Mouse (Mus musculus) embryonic facial prominence, embryonic 11.5 days (tissue): ENCODE results near the gene Rnf183. TPM values are rescaled to one million over a fixed set of nuclear protein-coding genes. Genes with fewer than 3 reads are reported as not detected.

Experiments
- ATAC-seq: fragments of 200-750 bp; cut with Nextera tagmentation; replicated peaks from 2 replicates; pipeline ENCODE4 v1.8.0; 2017; ENCODE audit warnings: low read depth; ENCODE audit not compliant: insufficient number of reproducible peaks, low FRiP score, low TSS enrichment
- DNase-seq: peaks from one replicate; pipeline ENCODE4 v3.0.0-alpha.2; 2015; ENCODE audit warnings: low spot score
- H3K27ac ChIP-seq: fragments of 300-500 bp; sonication (generic); replicated peaks from 2 replicates; pipeline ENCODE4 v1.5.1; 2014; ENCODE audit warnings: mild to moderate bottlenecking, low read depth, low read length, control low read depth
- H3K27me3 ChIP-seq: fragments of 300-500 bp; sonication (generic); 2 replicates; pipeline ENCODE4 v1.6.1; 2014; ENCODE audit warnings: mild to moderate bottlenecking, low read length, moderate library complexity, mixed read lengths; ENCODE audit not compliant: control insufficient read depth, insufficient read depth
- H3K36me3 ChIP-seq: fragments of 300-500 bp; sonication (generic); replicated peaks from 2 replicates; pipeline ENCODE4 v1.6.1; 2014; ENCODE audit warnings: low read depth, mild to moderate bottlenecking, low read length, moderate library complexity, mixed read lengths; ENCODE audit not compliant: control insufficient read depth, insufficient read depth
- H3K4me1 ChIP-seq: fragments of 300-500 bp; sonication (generic); 2 replicates; pipeline ENCODE4 v1.6.1; 2014; ENCODE audit warnings: low read length, mixed read lengths; ENCODE audit not compliant: control insufficient read depth, insufficient read depth
- H3K4me2 ChIP-seq: fragments of 300-500 bp; sonication (generic); 2 replicates; pipeline ENCODE4 v1.6.1; 2014; ENCODE audit warnings: low read depth, mild to moderate bottlenecking, control low read depth, low read length, moderate library complexity
- H3K4me3 ChIP-seq: fragments of 300-500 bp; sonication (generic); 2 replicates; pipeline ENCODE4 v1.5.1; 2014; ENCODE audit warnings: low read depth, low read length, control low read depth
- H3K9ac ChIP-seq: fragments of 300-500 bp; sonication (generic); replicated peaks from 2 replicates; pipeline ENCODE4 v1.6.1; 2014; ENCODE audit warnings: mild to moderate bottlenecking, control low read depth, low read length
- H3K9me3 ChIP-seq: fragments of 300-500 bp; sonication (generic); replicated peaks from 2 replicates; pipeline ENCODE4 v1.6.1; 2016; ENCODE audit warnings: mild to moderate bottlenecking, low read length, inconsistent platforms, mixed read lengths; ENCODE audit not compliant: control insufficient read depth
- whole genome bisulfite sequencing: fragments of 180-500 bp; shearing (Covaris S2); extraction: QIAGEN DNeasy Blood & Tissue Kit; methylation state at CpG from one replicate; pipeline ENCODE4 v1.1.7; 2014; 5-methylcytosine and 5-hydroxymethylcytosine counted together
- polyA plus RNA-seq: library from polyadenylated mRNA; unstranded; fragments of >200 nt; fragmentation: Nextera tagmentation; extraction: Ambion mirVana; gene quantifications from 2 replicates; pipeline ENCODE4 v1.2.1, GENCODE M21; 2014

Gene Rnf183
- polyA plus RNA-seq, 1 experiment from 2014 or later = not detected

DNA sequence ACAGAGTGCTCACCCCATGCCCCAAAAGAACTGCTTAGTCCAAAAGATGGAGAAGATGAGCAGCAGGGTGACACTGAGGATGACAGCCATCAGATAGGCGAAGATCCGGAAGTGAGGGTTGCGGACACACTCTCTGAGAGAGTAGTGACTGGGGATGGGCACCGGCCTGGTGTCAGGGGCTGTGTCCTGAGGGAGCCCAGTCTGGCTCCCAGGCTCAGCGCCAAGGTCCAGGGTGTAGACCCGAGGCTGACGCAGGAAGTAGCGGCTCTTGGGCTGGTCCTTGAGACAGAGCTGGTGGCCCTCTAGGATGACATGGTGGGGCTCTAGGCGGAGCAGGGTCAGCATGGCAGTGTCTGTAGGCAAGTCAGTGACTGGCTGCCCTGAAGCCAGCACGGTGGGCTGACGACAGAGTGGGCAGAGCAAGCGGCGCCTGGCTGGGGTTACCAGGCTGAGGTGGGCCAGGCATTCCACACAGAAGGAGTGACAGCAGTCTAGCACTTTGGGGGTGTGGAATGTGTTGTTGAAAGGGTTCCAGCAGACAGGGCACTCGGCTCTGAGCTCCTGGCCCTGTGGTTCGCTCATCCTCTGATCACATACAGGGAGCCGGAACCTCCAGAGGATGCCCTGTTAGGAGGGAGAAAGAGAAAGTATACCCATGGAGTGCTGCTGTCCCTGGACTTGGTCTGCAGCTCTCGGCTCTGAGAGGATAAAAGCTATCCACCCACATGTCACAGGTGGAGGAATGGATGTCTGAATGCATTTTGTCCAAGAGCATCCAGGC is 6.9 kb downstream of the Rnf183 start:
- Histone ChIP-seq H3K4me3 (no peak overlapping the region), H3K9ac (no peak overlapping the region), H3K36me3 (peaks cover 3% of the 10 kb centered on the region; the same call in 1 of the 2 replicates), H3K4me1 (no peaks in the 10 kb centered on the region), H3K27ac (no peak overlapping the region), H3K27me3 (no peaks in the 10 kb centered on the region), H3K4me2 (no peak overlapping the region), H3K9me3 (no peaks in the 10 kb centered on the region)
- 85% methylated on average over 17 of the region's 17 CpGs for WGBS
- ATAC-seq (peak; percentile 55; the same call in 1 of the 2 replicates), DNase-seq (no peak)

DNA sequence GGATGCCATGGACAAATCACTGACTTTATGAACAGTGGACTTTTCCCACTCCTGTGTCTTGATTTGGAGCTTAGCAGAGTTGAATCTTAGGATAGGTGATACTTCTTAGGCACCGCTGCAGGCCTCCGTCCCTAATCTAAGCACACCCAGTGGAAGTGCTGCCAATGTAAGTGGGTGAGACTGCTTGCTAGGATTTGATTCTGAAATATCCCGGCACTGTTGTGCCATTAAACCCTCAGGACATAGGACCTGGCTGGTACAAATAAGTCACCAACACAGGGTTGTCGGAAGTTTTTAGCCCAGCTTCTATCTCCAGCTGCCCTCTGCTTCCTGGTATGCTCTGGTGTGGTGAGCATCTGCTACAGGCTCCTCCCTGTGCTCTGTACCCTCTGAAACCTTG is 9.2 kb downstream of the Rnf183 start:
- Histone ChIP-seq H3K4me3 (no peak overlapping the region), H3K27me3 (no peaks in the 10 kb centered on the region), H3K36me3 (peaks cover 10% of the 10 kb centered on the region), H3K9ac (no peak overlapping the region), H3K9me3 (no peaks in the 10 kb centered on the region), H3K27ac (no peak overlapping the region), H3K4me2 (no peak overlapping the region), H3K4me1 (no peaks in the 10 kb centered on the region)
- 90% methylated on average over 4 of the region's 4 CpGs for WGBS
- no peak for ATAC-seq
- DNase-seq = no peak

DNA sequence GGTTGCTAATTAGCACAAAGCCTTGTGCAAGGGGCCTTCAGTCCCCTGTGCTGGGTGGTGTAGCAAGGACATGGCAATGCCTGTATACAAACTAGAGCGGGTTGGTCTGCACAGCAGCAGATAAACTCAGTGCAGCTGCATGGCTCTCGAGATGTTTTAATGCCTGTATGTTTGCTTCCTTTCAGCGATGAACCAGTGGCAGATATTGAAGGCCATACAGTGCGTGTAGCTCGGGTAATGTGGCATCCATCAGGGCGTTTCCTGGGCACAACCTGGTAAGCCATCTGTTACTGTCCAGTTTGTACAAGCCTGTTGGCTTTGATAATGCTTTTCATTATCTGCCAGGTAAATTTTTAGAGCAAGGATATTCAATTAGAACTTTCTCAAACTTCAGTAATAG is 16.0 kb downstream of the Rnf183 start:
- H3K4me3 ChIP-seq = no peak overlapping the region
- DNase-seq (no peak), ATAC-seq (no peak)
- no peak overlapping the region for H3K27ac ChIP-seq
- no peaks in the 10 kb centered on the region for H3K4me1 ChIP-seq
- no peaks in the 10 kb centered on the region for H3K9me3 ChIP-seq
- H3K27me3 ChIP-seq = no peaks in the 10 kb centered on the region
- H3K36me3 ChIP-seq = peaks cover 19% of the 10 kb centered on the region
- H3K9ac ChIP-seq = no peak overlapping the region
- H3K4me2 ChIP-seq = no peak overlapping the region
- WGBS = 95% methylated on average over 6 of the region's 6 CpGs

DNA sequence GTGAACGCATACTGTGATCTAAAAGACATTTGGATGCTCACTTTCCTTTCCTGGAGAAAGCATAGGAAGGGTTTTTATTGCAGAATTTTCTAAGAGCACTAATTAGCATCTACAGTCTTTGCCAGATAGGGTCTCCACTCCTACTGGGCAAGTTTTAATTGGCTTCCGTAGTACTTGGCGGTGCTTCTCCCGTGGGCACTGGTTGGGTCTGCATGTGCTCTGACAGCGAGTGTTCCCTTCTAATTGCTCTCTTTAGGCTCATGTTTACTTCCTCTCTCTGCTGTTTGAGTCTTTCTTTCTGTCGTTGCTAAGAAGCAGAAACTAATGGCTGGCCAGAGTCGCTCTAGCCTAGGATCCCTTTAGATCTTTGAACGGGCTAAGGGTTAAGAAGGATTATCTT is 16.6 kb downstream of the Rnf183 start:
- DNase-seq = no peak
- no peak overlapping the region for H3K9ac ChIP-seq
- ATAC-seq = no peak
- WGBS = 88% methylated on average over 8 of the region's 8 CpGs
- H3K27ac ChIP-seq = no peak overlapping the region
- no peaks in the 10 kb centered on the region for H3K27me3 ChIP-seq
- H3K4me1 ChIP-seq = no peaks in the 10 kb centered on the region
- no peak overlapping the region for H3K4me2 ChIP-seq
- H3K4me3 ChIP-seq = no peak overlapping the region
- peaks cover 16% of the 10 kb centered on the region for H3K36me3 ChIP-seq
- H3K9me3 ChIP-seq = no peaks in the 10 kb centered on the region

DNA sequence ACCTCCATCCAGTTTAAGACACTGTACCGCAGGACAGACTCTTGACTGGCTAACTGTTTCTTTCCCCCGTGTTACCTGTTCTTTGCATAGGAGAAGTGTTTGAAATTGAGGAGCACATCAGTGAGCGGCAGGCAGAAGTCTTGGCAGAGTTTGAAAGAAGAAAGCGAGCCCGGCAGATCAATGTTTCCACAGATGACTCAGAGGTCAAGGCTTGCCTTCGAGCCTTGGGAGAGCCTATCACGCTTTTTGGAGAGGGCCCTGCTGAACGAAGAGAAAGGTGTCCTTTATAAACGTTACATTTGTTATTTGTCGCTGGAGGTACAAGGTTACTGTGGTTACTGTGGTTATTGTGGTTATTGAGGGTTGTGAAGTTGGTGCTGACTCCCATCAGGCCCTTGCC is 23.4 kb downstream of the Rnf183 start:
- H3K9ac ChIP-seq = no peak overlapping the region
- no peak for ATAC-seq
- no peaks in the 10 kb centered on the region for H3K4me1 ChIP-seq
- no peaks in the 10 kb centered on the region for H3K9me3 ChIP-seq
- no peak overlapping the region for H3K27ac ChIP-seq
- H3K4me3 ChIP-seq = no peak overlapping the region
- no peak for DNase-seq
- no peaks in the 10 kb centered on the region for H3K27me3 ChIP-seq
- H3K36me3 ChIP-seq = peaks cover 1% of the 10 kb centered on the region
- H3K4me2 ChIP-seq = no peak overlapping the region
- WGBS = 94% methylated on average over 10 of the region's 10 CpGs

DNA sequence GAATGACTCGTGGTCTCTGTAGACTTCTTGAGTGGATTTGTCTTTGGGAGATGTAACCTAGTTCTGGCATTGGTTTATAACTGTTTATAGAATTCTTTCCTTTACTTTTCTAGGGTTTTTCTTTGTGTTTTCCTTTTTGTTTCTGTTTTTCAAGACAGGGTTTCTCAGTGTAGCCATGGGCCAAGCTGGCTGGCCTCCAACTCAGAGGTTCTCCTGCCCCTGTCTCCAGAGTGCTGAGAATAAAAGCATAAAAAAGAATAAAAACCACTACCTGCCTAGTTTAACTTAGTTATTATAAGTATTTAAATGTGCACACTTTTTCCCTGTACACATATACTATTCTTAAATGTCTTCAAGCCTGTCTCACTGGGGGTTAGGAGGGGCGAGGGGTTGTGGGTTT is 24.7 kb downstream of the Rnf183 start:
- no peak for DNase-seq
- Histone ChIP-seq H3K9ac (no peak overlapping the region), H3K4me2 (peak overlapping the region; percentile 74; the same call in 1 of the 2 replicates), H3K4me3 (peak overlapping the region; percentile 70), H3K27ac (no peak overlapping the region), H3K4me1 (no peaks in the 10 kb centered on the region; the same call in 1 of the 2 replicates), H3K9me3 (no peaks in the 10 kb centered on the region), H3K36me3 (no peaks in the 10 kb centered on the region; the same call in none of the 2 replicates), H3K27me3 (no peaks in the 10 kb centered on the region)
- 90% methylated on average over 2 of the region's 2 CpGs for WGBS
- no peak for ATAC-seq

DNA sequence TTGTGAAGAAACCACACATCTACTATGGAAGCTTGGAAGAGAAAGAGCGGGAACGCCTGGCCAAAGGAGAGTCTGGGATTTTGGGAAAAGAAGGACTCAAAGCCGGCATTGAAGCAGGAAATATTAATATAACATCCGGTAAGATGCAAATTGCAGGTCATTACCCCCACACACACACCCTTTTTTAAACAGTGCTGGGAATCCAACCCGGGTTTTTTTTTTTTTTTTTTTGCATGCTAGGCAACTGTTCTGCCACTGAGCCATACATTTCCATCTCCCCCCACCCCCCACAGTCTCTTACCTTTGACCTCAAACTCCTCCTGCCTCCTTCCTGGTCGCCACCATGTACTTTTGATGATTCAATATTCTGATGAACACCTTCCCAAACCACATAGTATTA is 25.4 kb downstream of the Rnf183 start:
- H3K4me3 ChIP-seq = peak overlapping the region; percentile 70
- H3K4me2 ChIP-seq = peak overlapping the region; percentile 74
- 43% methylated on average over 6 of the region's 6 CpGs for WGBS
- no peak overlapping the region for H3K27ac ChIP-seq
- no peaks in the 10 kb centered on the region; the same call in 1 of the 2 replicates for H3K4me1 ChIP-seq
- H3K9ac ChIP-seq = peak overlapping the region; percentile 84
- no peaks in the 10 kb centered on the region; the same call in none of the 2 replicates for H3K36me3 ChIP-seq
- no peaks in the 10 kb centered on the region for H3K9me3 ChIP-seq
- H3K27me3 ChIP-seq = no peaks in the 10 kb centered on the region
- DNase-seq (no peak), ATAC-seq (no peak)

DNA sequence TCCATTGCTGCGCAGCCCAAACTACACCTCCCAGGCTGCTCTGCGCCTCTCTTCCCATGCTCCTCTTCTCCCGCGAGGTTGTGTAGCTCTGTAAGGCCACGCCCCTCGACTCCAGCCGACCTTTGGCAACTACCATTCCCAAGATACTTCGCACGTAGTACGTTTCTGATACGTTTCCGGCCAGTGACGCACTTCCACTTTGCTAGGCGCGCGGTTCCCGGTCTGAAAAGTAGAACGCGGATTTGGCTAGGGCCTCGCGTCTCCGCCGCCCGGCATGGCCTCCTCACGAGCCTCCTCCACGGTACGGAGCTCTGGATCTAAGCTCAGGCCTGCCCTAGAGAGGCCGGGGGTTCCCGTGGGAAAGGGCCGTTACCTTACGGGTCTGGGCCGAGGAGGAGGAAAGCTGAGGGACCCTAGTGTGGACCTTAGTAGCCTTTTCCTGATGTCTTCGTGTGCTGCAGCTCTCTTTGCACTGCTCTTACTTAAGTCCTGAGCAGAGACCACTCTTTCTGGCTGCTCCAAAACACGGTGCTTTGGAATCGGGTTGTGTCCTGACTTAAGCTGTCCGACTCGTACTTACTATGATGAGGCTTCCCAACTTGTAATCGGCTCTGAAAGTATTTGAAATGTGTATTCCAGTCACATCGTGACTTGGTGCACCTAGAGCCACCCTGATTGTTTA is 26.3 kb downstream of the Rnf183 start, which contains the start of the genes Cdc26 and Prpf4:
TSS of gene Cdc26 (minus strand) at position 42 of the 682 bp plus-strand sequence.
TSS of gene Prpf4 (plus strand) at position 197 of the 682 bp plus-strand sequence.
- Histone ChIP-seq H3K27me3 (no peaks in the 10 kb centered on the region), H3K4me3 (peak within 1 kb of the TSS; percentile 70), H3K36me3 (no peaks in the 10 kb centered on the region; the same call in none of the 2 replicates), H3K9me3 (no peaks in the 10 kb centered on the region), H3K9ac (peak within 1 kb of the TSS; percentile 84), H3K27ac (peak within 1 kb of the TSS; percentile 63), H3K4me2 (peak within 1 kb of the TSS; percentile 74), H3K4me1 (no peaks in the 10 kb centered on the region; the same call in 1 of the 2 replicates)
- DNase-seq = peak; percentile 100
- peak; percentile 98 for ATAC-seq
- under 1% methylated on average over 39 of the region's 39 CpGs for WGBS
